Mouse (Mus musculus) stomach, postnatal 0 days (tissue): ENCODE measurements around the gene Lama5.

Source experiments
- CTCF ChIP-seq: IDR thresholded peaks from 2 replicates; pipeline ENCODE4 v1.5.1; 2016; ENCODE audit warnings: antibody characterized with exemption, low read depth, mild to moderate bottlenecking, moderate library complexity
- EP300 ChIP-seq: optimal IDR thresholded peaks from 2 replicates; pipeline ENCODE3; 2016; ENCODE audit warnings: antibody characterized with exemption

GRCm38 (mm10) chr2:180235788-180236187, 10.1 kb upstream of the Lama5 start:
- TF ChIP-seq CTCF = no peak
- TF ChIP-seq EP300 = no peak
